Mouse (Mus musculus): ENCODE data around the gene C87977. TPM values are rescaled to one million over a fixed set of nuclear protein-coding genes. Genes with fewer than 3 reads are reported as not detected.
"Not testable (repeated sequence)": the region's sequence is repeated elsewhere in the genome, so short reads cannot be mapped to it uniquely, and the experiment has no call there.

The C87977 gene
- polyA plus RNA-seq (2016; fragmentation: Nextera tagmentation; extraction: Ambion mirVana), result not detected in 2 replicates

DNA sequence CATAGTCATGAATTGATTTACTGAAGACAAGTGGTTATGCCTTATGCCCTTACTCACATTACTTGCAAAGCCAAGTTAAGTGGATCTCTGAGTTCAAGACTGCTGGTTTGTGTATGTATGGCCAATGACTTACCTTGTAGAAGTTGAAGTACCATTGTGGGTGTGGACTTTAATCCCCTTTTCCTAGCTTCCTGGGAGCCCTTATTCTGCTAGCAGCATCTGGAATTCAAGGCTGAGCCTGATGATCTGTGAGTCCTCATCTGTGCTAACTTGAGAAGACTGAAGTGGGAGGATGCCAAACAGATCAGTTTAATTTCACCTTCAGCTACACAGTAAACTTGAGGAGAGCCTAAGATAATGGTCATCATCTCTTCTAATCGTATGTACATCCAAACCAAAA lies at the start of gene C87977:
Gene C87977 (minus strand): TSS at position 101 of the 400 bp plus-strand sequence.
- not testable (repeated sequence) for H3K4me3 ChIP-seq; H3K27me3 ChIP-seq (replicated peaks); H3K27ac ChIP-seq; ATAC-seq (ENCODE audit: low FRiP score, low read depth); H3K9me3 ChIP-seq; H3K36me3 ChIP-seq; H3K9ac ChIP-seq; H3K4me2 ChIP-seq (replicated peaks); H3K4me1 ChIP-seq
- 88% methylated on average over 1 of the region's 1 CpGs for WGBS

DNA sequence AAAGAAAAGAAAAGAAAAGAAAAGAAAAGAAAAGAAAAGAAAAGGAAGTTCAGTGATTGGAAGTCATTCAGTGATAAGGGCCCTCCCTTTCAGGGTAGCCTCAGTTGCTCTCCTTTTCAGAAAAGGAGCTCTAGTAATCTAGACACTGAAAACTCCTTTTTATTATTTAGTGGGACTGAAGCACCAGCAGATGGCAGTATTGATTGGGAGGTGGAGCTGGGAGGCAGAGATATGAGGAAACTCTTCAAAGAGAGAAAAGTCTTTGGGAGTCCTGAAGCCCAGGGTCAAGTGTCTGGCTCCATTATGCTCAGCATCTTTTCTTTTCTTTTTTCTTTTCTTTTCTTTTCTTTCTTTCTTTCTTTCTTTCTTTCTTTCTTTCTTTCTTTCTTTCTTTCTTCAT lies 41.6 kb upstream of the C87977 start:
- not testable (repeated sequence) for H3K4me2 ChIP-seq (replicated peaks); H3K4me3 ChIP-seq; H3K4me1 ChIP-seq; H3K9ac ChIP-seq; ATAC-seq (ENCODE audit: low FRiP score, low read depth); H3K9me3 ChIP-seq; H3K27me3 ChIP-seq (replicated peaks); H3K36me3 ChIP-seq; H3K27ac ChIP-seq

- no peaks in the 10 kb centered on the region for H3K36me3 ChIP-seq
- WGBS, result 43% methylated on average over 1 of the region's 1 CpGs
- H3K9ac ChIP-seq, result no peak within 1 kb of the TSS
- no peak within 1 kb of the TSS for H3K27ac ChIP-seq
- H3K9me3 ChIP-seq, result peaks cover 32% of the 10 kb centered on the region
- no peak for ATAC-seq (ENCODE audit: low FRiP score, low read depth)
- H3K4me2 ChIP-seq (replicated peaks), result no peak within 1 kb of the TSS
- no peaks in the 10 kb centered on the region for H3K27me3 ChIP-seq (replicated peaks)
- H3K4me1 ChIP-seq, result no peaks in the 10 kb centered on the region
- no peak within 1 kb of the TSS for H3K4me3 ChIP-seq
Measured at GRCm38 (mm10) chr4:144190419-144190818, 22.7 kb downstream of the C87977 start, which contains the start of gene Oog2. Gene Oog2 (plus strand): TSS chr4:144190719.

DNA sequence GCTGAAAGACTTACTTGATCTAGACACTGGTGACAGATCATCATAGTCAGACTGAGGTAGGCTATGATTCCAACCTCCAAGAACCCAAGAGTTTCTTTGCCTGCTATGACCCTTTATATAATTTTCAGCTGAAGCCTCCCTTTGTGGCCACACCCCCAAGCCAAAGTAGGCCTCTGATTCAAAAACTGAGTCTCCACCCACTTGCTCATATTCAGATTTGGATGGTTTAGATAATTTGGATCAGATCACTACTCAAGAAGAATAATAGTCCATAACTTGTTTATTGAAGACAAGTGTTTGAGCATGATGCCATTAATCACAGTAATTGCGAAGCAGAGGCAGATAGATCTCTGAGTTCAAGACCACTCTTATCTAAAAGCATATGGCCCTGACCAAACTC lies 50.6 kb downstream of the C87977 start, which contains the start of gene Oog3:
Gene Oog3 (minus strand): TSS at position 101 of the 400 bp plus-strand sequence.
- H3K4me1 ChIP-seq, result no peaks in the 10 kb centered on the region
- H3K36me3 ChIP-seq, result no peaks in the 10 kb centered on the region
- ATAC-seq (ENCODE audit: low FRiP score, low read depth), result no peak
- H3K4me3 ChIP-seq, result no peak within 1 kb of the TSS
- 76% methylated on average over 1 of the region's 1 CpGs for WGBS
- no peak within 1 kb of the TSS for H3K9ac ChIP-seq
- no peak within 1 kb of the TSS for H3K27ac ChIP-seq
- H3K4me2 ChIP-seq (replicated peaks), result no peak within 1 kb of the TSS
- H3K9me3 ChIP-seq, result peaks cover 30% of the 10 kb centered on the region
- no peaks in the 10 kb centered on the region for H3K27me3 ChIP-seq (replicated peaks)

Other genes with a start within 250 kb of the C87977 start
- not detected in 2 replicates for gene Gm13101, start 246.4 kb downstream of the C87977 start, polyA plus RNA-seq (2016; fragmentation: Nextera tagmentation; extraction: Ambion mirVana)
- gene Pramef17, start 218.9 kb downstream of the C87977 start, polyA plus RNA-seq (2016; fragmentation: Nextera tagmentation; extraction: Ambion mirVana), result not detected in 2 replicates
- gene Pramel4, start 154.2 kb downstream of the C87977 start, polyA plus RNA-seq (2016; fragmentation: Nextera tagmentation; extraction: Ambion mirVana), result not detected in 2 replicates
- gene Gm13102, start 106.8 kb downstream of the C87977 start, polyA plus RNA-seq (2016; fragmentation: Nextera tagmentation; extraction: Ambion mirVana), result not detected in 2 replicates
- not detected in 2 replicates for gene Oog3, start 50.7 kb downstream of the C87977 start, polyA plus RNA-seq (2016; fragmentation: Nextera tagmentation; extraction: Ambion mirVana)
- not detected in 2 replicates for gene Oog2, start 22.6 kb downstream of the C87977 start, polyA plus RNA-seq (2016; fragmentation: Nextera tagmentation; extraction: Ambion mirVana)
- not detected in 2 replicates for gene Pramel5, start 67.2 kb upstream of the C87977 start, polyA plus RNA-seq (2016; fragmentation: Nextera tagmentation; extraction: Ambion mirVana)
- gene Gm13128, start 116.9 kb upstream of the C87977 start, polyA plus RNA-seq (2016; fragmentation: Nextera tagmentation; extraction: Ambion mirVana), result not detected in 2 replicates
- gene Gm13119, start 144.6 kb upstream of the C87977 start, polyA plus RNA-seq (2016; fragmentation: Nextera tagmentation; extraction: Ambion mirVana), result not detected in 2 replicates
- not detected in 2 replicates for gene Pramef20, start 164.6 kb upstream of the C87977 start, polyA plus RNA-seq (2016; fragmentation: Nextera tagmentation; extraction: Ambion mirVana)
- gene Pramef12, start 195.1 kb upstream of the C87977 start, polyA plus RNA-seq (2016; fragmentation: Nextera tagmentation; extraction: Ambion mirVana), result 0.08 TPM in 1 of 2 replicates, not detected in the other
- gene 1700012P22Rik, start 225.5 kb upstream of the C87977 start, polyA plus RNA-seq (2016; fragmentation: Nextera tagmentation; extraction: Ambion mirVana), result not detected in 2 replicates
- not detected in 2 replicates for gene Gm9944, start 240.0 kb upstream of the C87977 start, polyA plus RNA-seq (2016; fragmentation: Nextera tagmentation; extraction: Ambion mirVana)